Mouse (Mus musculus): ENCODE measurements at regions not wholly inside any gene's neighbourhood (a gene's known extent, or its start where the extent isn't known, plus 50 kb on each side); places are given as distances from the start of the nearest gene placed in this dataset.

DNA sequence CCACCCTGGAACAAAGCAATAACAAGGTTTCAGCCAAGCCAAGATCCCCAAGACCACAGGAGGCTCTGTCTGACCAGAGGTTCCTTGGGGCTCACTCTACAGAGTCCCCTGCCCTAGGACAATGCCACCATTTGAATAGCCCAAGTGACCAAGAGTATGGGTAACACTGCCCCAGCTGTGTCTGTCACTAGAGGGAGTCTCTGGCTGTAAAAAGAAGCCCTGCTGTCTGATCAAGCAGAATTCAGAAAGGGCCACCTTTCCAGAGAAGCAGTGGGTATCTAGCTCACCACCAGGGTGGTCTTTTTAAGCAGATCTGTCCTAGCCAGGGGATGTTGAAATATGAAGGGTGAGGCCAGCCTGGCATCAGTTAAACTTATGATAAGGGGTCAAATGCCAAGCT is 86.6 kb upstream of the Thpo start:
- H3K79me2 ChIP-seq (replicated peaks; ENCODE audit: control insufficient read depth, extremely low read depth, insufficient read depth, poor library complexity, severe bottlenecking) = no peaks in the 10 kb centered on the region
- no peak for DNase-seq (ENCODE audit: extremely low read depth)
- H3K27me3 ChIP-seq (replicated peaks) = no peaks in the 10 kb centered on the region
- in situ Hi-C loops (cut with MboI; ENCODE audit: low pct_ligation_motif_present, low pct_unique_long_range_greater_than_20kb, low sequenced_read_pairs) (no loop called here), dilution Hi-C loops (cut with MboI; ENCODE audit: extremely low pct_ligation_motif_present, extremely low pct_unique_long_range_greater_than_20kb, low sequenced_read_pairs) (no loop called here)
- H3K27ac ChIP-seq (ENCODE audit: insufficient read depth, low read depth) = no peak overlapping the region
- no peak overlapping the region for H3K4me2 ChIP-seq (ENCODE audit: insufficient read depth, low read depth, poor library complexity, severe bottlenecking)
- no peaks in the 10 kb centered on the region for H3K36me3 ChIP-seq (replicated peaks in 1 of 2; ENCODE audit: control insufficient read depth in 1 of 2, insufficient read depth in 1 of 2, low read length in 1 of 2)
- H3K4me3 ChIP-seq (replicated peaks in 1 of 3; ENCODE audit: low read depth in 2 of 3, low read length in 2 of 3, poor library complexity in 1 of 3) = no peak overlapping the region
- H3K9me3 ChIP-seq (replicated peaks; ENCODE audit: low read length) = peaks cover 5% of the 10 kb centered on the region
- H3K4me1 ChIP-seq (ENCODE audit: control insufficient read depth in 1 of 2, insufficient read depth in 2 of 2) = peaks cover 3 to 10% of the 10 kb centered on the region in 2 experiments; a peak in 3 of 4 replicates
- no peak overlapping the region for H3K9ac ChIP-seq (ENCODE audit: insufficient read depth, low read depth)
- TF ChIP-seq NELFE (IDR thresholded peaks at IDR 0.05; ENCODE audit: low read depth, low read length) (no peak), RAD21 (IDR thresholded peaks at IDR 0.05; ENCODE audit: low read depth, low read length) (peak; percentile 44), MAZ (IDR thresholded peaks at IDR 0.05; ENCODE audit: low read depth, low read length) (no peak), USF2 (conservative IDR thresholded peaks at IDR 0.05; ENCODE audit: low read depth, low read length) (no peak), CTCF (conservative IDR thresholded peaks at IDR 0.05 in 1 of 2, IDR thresholded peaks at IDR 0.05 in 1 of 2; ENCODE audit: low read depth in 2 of 2, low read length in 2 of 2) (peak in 1 of 2 experiments; percentile 55; a peak in 2 of 4 replicates), SMC3 (IDR thresholded peaks at IDR 0.05; ENCODE audit: low read depth, low read length) (peak; percentile 43), SIN3A (IDR thresholded peaks at IDR 0.05; ENCODE audit: low read length) (no peak)

DNA sequence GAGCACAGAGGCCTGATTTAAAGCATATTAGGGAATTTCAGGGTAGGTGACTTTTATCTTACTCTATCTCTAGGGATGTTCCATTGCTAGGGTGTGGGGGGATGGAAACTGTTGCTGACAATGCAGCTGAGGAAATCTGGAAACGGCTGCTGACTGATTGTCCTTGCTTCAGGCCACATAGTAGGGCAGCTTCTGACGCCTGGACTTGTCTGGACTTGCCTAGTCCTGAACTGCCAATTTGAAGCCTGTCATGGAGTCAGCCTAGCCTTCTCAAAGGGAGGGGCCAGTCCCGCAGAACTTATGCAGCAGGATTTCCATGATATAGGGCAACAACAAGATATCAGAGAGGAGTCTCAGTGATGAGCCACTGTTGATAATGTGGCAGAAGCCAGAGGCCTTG is 85.3 kb upstream of the Thpo start:
- Histone ChIP-seq H3K79me2 (replicated peaks; ENCODE audit: control insufficient read depth, extremely low read depth, insufficient read depth, poor library complexity, severe bottlenecking) (no peaks in the 10 kb centered on the region), H3K9me3 (replicated peaks; ENCODE audit: low read length) (peaks cover 5% of the 10 kb centered on the region), H3K4me1 (ENCODE audit: control insufficient read depth in 1 of 2, insufficient read depth in 2 of 2) (peaks cover 3 to 10% of the 10 kb centered on the region in 2 experiments; a peak in 3 of 4 replicates), H3K27me3 (replicated peaks) (no peaks in the 10 kb centered on the region), H3K4me3 (replicated peaks in 1 of 3; ENCODE audit: low read depth in 2 of 3, low read length in 2 of 3, poor library complexity in 1 of 3) (no peak overlapping the region), H3K9ac (ENCODE audit: insufficient read depth, low read depth) (no peak overlapping the region), H3K27ac (ENCODE audit: insufficient read depth, low read depth) (no peak overlapping the region), H3K36me3 (replicated peaks in 1 of 2; ENCODE audit: control insufficient read depth in 1 of 2, insufficient read depth in 1 of 2, low read length in 1 of 2) (no peaks in the 10 kb centered on the region), H3K4me2 (ENCODE audit: insufficient read depth, low read depth, poor library complexity, severe bottlenecking) (no peak overlapping the region)
- TF ChIP-seq ZKSCAN1 (IDR thresholded peaks at IDR 0.05; ENCODE audit: borderline replicate concordance, low read depth, low read length) (peak; percentile 79), ZC3H11A (IDR thresholded peaks at IDR 0.05; ENCODE audit: low read depth, low read length) (no peak)
- in situ Hi-C loops (cut with MboI; ENCODE audit: low pct_ligation_motif_present, low pct_unique_long_range_greater_than_20kb, low sequenced_read_pairs) = no loop called here
- dilution Hi-C loops (cut with MboI; ENCODE audit: extremely low pct_ligation_motif_present, extremely low pct_unique_long_range_greater_than_20kb, low sequenced_read_pairs) = no loop called here
- no peak for DNase-seq (ENCODE audit: extremely low read depth)

DNA sequence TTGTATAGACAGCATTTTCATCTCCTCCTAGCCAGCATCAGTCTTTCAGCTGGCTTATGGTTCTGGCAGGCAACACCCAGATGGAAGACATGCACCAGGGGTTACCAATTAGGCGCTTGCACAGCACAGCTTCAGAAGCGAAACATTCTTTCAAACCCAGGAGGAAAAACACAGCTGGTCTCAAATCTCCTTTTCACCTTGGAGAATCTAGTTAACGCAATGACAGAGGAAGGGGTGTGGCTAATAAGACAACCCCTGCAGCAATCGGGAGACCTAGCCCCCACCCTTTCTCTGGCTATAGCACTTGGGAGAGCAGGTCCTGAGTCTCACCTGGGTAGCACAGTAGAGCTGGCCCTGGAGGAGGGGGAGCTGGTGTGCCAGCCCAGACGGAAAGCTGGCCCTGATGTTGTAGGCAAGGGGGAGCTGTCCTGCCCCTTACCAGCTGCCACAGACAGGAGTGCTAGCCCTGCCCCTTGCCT is 84.4 kb upstream of the Thpo start:
- H3K79me2 ChIP-seq (replicated peaks; ENCODE audit: control insufficient read depth, extremely low read depth, insufficient read depth, poor library complexity, severe bottlenecking) = no peaks in the 10 kb centered on the region
- no peak for DNase-seq (ENCODE audit: extremely low read depth)
- H3K4me1 ChIP-seq (ENCODE audit: control insufficient read depth in 1 of 2, insufficient read depth in 2 of 2) = peaks cover 3 to 10% of the 10 kb centered on the region in 2 experiments; a peak in 3 of 4 replicates
- no peak overlapping the region for H3K27ac ChIP-seq (ENCODE audit: insufficient read depth, low read depth)
- H3K9ac ChIP-seq (ENCODE audit: insufficient read depth, low read depth) = no peak overlapping the region
- dilution Hi-C loops (cut with MboI; ENCODE audit: extremely low pct_ligation_motif_present, extremely low pct_unique_long_range_greater_than_20kb, low sequenced_read_pairs) (no loop called here), in situ Hi-C loops (cut with MboI; ENCODE audit: low pct_ligation_motif_present, low pct_unique_long_range_greater_than_20kb, low sequenced_read_pairs) (no loop called here)
- no peak for TF ChIP-seq POLR2A (IDR thresholded peaks at IDR 0.05; ENCODE audit: low read depth, low read length)
- TF ChIP-seq PAX5 (IDR thresholded peaks at IDR 0.05; ENCODE audit: low read length) = no peak
- no peak for TF ChIP-seq BHLHE40 (IDR thresholded peaks at IDR 0.05; ENCODE audit: low read depth, low read length)
- TF ChIP-seq JUN (IDR thresholded peaks at IDR 0.05; ENCODE audit: insufficient read depth, low read depth, low read length) = no peak
- TF ChIP-seq SMC3 (IDR thresholded peaks at IDR 0.05; ENCODE audit: low read depth, low read length) = no peak
- TF ChIP-seq E2F4 (IDR thresholded peaks at IDR 0.05; ENCODE audit: insufficient replicate concordance, low read depth, low read length) = no peak
- TF ChIP-seq MAFK (IDR thresholded peaks at IDR 0.05; ENCODE audit: insufficient replicate concordance, low read length) = no peak
- TF ChIP-seq CTCF (conservative IDR thresholded peaks at IDR 0.05 in 1 of 2, IDR thresholded peaks at IDR 0.05 in 1 of 2; ENCODE audit: low read depth in 2 of 2, low read length in 2 of 2) = no peak
- TF ChIP-seq KAT2A (IDR thresholded peaks at IDR 0.05; ENCODE audit: insufficient replicate concordance, low read length) = no peak
- TF ChIP-seq NRF1 (IDR thresholded peaks at IDR 0.05; ENCODE audit: low read depth, low read length) = no peak
- TF ChIP-seq SIN3A (IDR thresholded peaks at IDR 0.05; ENCODE audit: low read length) = no peak
- TF ChIP-seq TBP (conservative IDR thresholded peaks at IDR 0.05; ENCODE audit: low read depth, low read length) = no peak
- TF ChIP-seq UBTF (IDR thresholded peaks at IDR 0.05; ENCODE audit: low read depth, low read length) = no peak
- no peak for TF ChIP-seq HCFC1 (IDR thresholded peaks at IDR 0.05; ENCODE audit: low read depth, low read length)
- TF ChIP-seq CHD2 (IDR thresholded peaks at IDR 0.05; ENCODE audit: low read length) = no peak
- TF ChIP-seq MAZ (IDR thresholded peaks at IDR 0.05; ENCODE audit: low read depth, low read length) = no peak
- no peak for TF ChIP-seq RCOR1 (conservative IDR thresholded peaks at IDR 0.05; ENCODE audit: low read depth, low read length)
- no peak overlapping the region for H3K4me3 ChIP-seq (replicated peaks in 1 of 3; ENCODE audit: low read depth in 2 of 3, low read length in 2 of 3, poor library complexity in 1 of 3)
- no peaks in the 10 kb centered on the region for H3K36me3 ChIP-seq (replicated peaks in 1 of 2; ENCODE audit: control insufficient read depth in 1 of 2, insufficient read depth in 1 of 2, low read length in 1 of 2)
- H3K9me3 ChIP-seq (replicated peaks; ENCODE audit: low read length) = peaks cover 5% of the 10 kb centered on the region
- no peak overlapping the region for H3K4me2 ChIP-seq (ENCODE audit: insufficient read depth, low read depth, poor library complexity, severe bottlenecking)
- H3K27me3 ChIP-seq (replicated peaks) = no peaks in the 10 kb centered on the region

All from CH12.LX (cell line).